Mouse (Mus musculus) heart, postnatal 0 days (tissue): ENCODE results near the gene Chrm1.

Experiments
- CTCF ChIP-seq: IDR thresholded peaks from 2 replicates; pipeline ENCODE4 v1.5.1; 2016; ENCODE audit warnings: antibody characterized with exemption, control low read depth, low read depth
- EP300 ChIP-seq: IDR thresholded peaks from 2 replicates; pipeline ENCODE4 v1.6.1; 2016; ENCODE audit warnings: antibody characterized with exemption, low read depth

- TF ChIP-seq CTCF: no peak
- TF ChIP-seq EP300: no peak
Observed at GRCm38 (mm10) chr19:8691871-8692539, 28.4 kb downstream of the Chrm1 start.
